Mouse (Mus musculus) kidney, adult 2 months (tissue): ENCODE measurements at regions not wholly inside any gene's neighbourhood (a gene's known extent, or its start where the extent isn't known, plus 50 kb on each side); places are given as distances from the start of the nearest gene placed in this dataset.
A peak's percentile ranks its signal among the peaks of the same experiment; 100 is the strongest.

ENCODE experiments used
- DNase-seq: peaks from one replicate; pipeline ENCODE4 v3.0.0; 2021
- H3K27ac ChIP-seq: fragments of 200-500 bp; 2 replicates; pipeline ENCODE4 v1.5.1; 2012; ENCODE audit warnings: low read depth, low read length, control low read depth, inconsistent platforms; ENCODE audit not compliant: insufficient read depth
- H3K27me3 ChIP-seq: fragments of 200-500 bp; replicated peaks from 2 replicates; pipeline ENCODE4 v1.6.1; 2012; ENCODE audit warnings: mild to moderate bottlenecking, moderate library complexity, low read length, inconsistent platforms; ENCODE audit not compliant: control insufficient read depth, insufficient read depth
- H3K36me3 ChIP-seq: fragments of 200-500 bp; 2 replicates; pipeline ENCODE4 v1.6.1; 2012; ENCODE audit warnings: mild to moderate bottlenecking, moderate library complexity, low read length, inconsistent platforms; ENCODE audit not compliant: control insufficient read depth, insufficient read depth
- H3K4me1 ChIP-seq: fragments of 200-500 bp; 2 replicates; pipeline ENCODE4 v1.6.1; 2011; ENCODE audit warnings: low read length; ENCODE audit not compliant: control insufficient read depth, insufficient read depth
- H3K4me3 ChIP-seq: fragments of 200-500 bp; 2 replicates; pipeline ENCODE4 v1.5.1; 2011; ENCODE audit warnings: mild to moderate bottlenecking, low read depth, low read length, control low read depth; ENCODE audit not compliant: insufficient read depth
- CTCF ChIP-seq: fragments of 200-500 bp; conservative IDR thresholded peaks from 2 replicates; pipeline ENCODE4 v1.5.1; 2011; ENCODE audit warnings: low read depth, mild to moderate bottlenecking, control low read depth, low read length, moderate library complexity, mixed read lengths; ENCODE audit not compliant: insufficient read depth, insufficient read length
- POLR2A ChIP-seq: fragments of 200-500 bp; IDR thresholded peaks from one replicate; pipeline ENCODE4 v1.6.1; 2011; ENCODE audit warnings: low read depth, low read length, control low read depth
- WGBS: fragments of 180-500 bp; shearing (Covaris S2); methylation state at CpG from one replicate; pipeline ENCODE4 v1.1.7; 2018; 5-methylcytosine and 5-hydroxymethylcytosine counted together

DNA sequence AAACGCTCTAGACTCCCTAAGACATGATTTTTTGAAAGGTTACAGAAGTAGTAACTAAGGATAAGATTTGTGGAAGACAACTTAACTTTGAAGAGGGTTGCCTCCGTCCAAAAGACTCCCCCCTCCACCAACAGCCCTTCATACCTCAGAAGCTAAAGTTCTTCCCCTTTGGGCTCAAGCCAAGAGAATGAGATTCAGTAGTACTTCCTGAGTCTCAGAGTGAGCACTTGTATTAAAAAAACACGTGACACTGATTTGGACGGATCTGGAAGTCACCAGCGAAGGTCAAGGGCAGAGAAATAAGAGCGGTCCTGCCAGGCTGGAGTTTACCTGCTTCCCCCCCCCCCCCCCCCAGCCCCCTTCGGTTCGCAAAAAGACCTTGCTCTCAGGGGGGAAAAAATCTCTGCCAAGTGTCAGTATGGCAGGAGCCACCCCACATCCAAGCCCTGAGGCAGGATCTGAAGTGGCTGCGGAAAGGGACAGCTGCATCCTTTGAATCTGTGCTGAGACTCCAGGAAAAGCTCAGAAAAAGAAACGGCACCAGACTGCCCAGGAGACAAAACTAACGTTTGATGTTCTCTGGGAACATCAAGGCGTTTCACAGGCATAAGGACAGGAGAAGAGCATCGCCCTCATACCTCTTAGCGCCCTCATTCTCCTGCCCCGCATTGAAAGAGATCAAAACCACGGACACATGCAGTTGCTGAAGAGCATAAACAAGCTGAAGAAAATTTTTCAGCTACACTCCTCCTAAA is 341.2 kb upstream of the Atp2b1 start:
- no peaks in the 10 kb centered on the region for H3K27me3 ChIP-seq
- no peak overlapping the region for H3K4me3 ChIP-seq
- TF ChIP-seq CTCF (no peak), POLR2A (no peak)
- WGBS = 46% methylated on average over 16 of the region's 16 CpGs
- H3K4me1 ChIP-seq = no peaks in the 10 kb centered on the region
- DNase-seq = peak; percentile 36
- no peaks in the 10 kb centered on the region for H3K36me3 ChIP-seq
- no peak overlapping the region for H3K27ac ChIP-seq

DNA sequence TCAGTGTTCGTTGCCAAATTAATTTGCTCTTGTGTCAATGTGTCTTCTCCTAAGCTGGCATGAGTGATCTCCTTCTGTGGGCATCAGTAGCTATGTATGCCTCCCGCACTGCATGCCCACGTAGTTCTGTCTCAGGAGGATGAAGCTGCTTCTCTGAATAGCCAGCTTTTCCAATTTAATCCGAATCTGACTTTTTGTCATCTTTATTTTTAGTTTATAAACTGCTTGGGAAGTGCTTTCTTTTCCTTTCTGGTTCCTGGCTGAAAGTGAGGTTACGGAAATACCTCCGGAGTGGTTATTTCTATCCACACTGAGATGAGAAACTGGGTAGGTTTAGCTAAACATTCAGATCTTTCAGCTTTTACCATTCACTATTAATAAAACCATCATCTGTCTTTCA is 337.2 kb upstream of the Atp2b1 start:
- no peak overlapping the region for H3K4me3 ChIP-seq
- no peaks in the 10 kb centered on the region for H3K27me3 ChIP-seq
- TF ChIP-seq POLR2A (no peak), CTCF (no peak)
- no peaks in the 10 kb centered on the region for H3K4me1 ChIP-seq
- no peaks in the 10 kb centered on the region for H3K36me3 ChIP-seq
- no peak for DNase-seq
- WGBS = 75% methylated on average over 6 of the region's 6 CpGs
- peak overlapping the region; percentile 31 for H3K27ac ChIP-seq

DNA sequence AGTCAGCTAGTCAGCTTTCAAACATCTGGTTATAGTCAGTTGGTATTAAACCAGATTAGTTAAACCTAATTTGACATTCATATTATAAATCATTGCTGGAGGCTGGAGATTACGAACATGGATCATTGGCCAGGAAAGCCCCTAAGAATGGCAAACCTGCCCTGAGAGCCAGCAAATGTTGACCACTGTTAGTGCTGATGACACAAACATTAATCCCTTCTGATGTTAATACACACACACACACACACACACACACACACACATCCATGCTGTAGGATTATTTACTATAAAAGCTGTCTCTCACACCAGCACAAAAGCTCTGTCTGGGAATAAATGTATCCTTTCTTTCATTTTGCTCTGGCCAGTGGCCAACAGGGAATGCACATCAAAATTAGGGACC is 329.4 kb upstream of the Atp2b1 start:
- H3K27ac ChIP-seq = no peak overlapping the region
- no peaks in the 10 kb centered on the region for H3K36me3 ChIP-seq
- DNase-seq = no peak
- H3K4me1 ChIP-seq = no peaks in the 10 kb centered on the region
- no peak overlapping the region for H3K4me3 ChIP-seq
- TF ChIP-seq CTCF = no peak
- 64% methylated on average over 1 of the region's 1 CpGs for WGBS
- H3K27me3 ChIP-seq = no peaks in the 10 kb centered on the region

- no peak overlapping the region for H3K27ac ChIP-seq
- DNase-seq = no peak
- H3K4me3 ChIP-seq = no peak overlapping the region
- no peaks in the 10 kb centered on the region for H3K4me1 ChIP-seq
- no peaks in the 10 kb centered on the region for H3K27me3 ChIP-seq
- WGBS = 82% methylated on average over 14 of the region's 14 CpGs
- no peak for TF ChIP-seq POLR2A
- TF ChIP-seq CTCF = no peak
- no peaks in the 10 kb centered on the region for H3K36me3 ChIP-seq
Observed at GRCm38 (mm10) chr10:98589726-98590125, 324.5 kb upstream of the Atp2b1 start.

- H3K27me3 ChIP-seq = no peaks in the 10 kb centered on the region
- H3K4me1 ChIP-seq = no peaks in the 10 kb centered on the region
- no peaks in the 10 kb centered on the region for H3K36me3 ChIP-seq
- WGBS = 63% methylated on average over 6 of the region's 6 CpGs
- H3K27ac ChIP-seq = no peak overlapping the region
- DNase-seq = no peak
- H3K4me3 ChIP-seq = no peak overlapping the region
- TF ChIP-seq CTCF = no peak
- no peak for TF ChIP-seq POLR2A
Observed at GRCm38 (mm10) chr10:98592154-98592553, 322.1 kb upstream of the Atp2b1 start.

GRCm38 (mm10) chr10:98593910-98594309 is 320.3 kb upstream of the Atp2b1 start:
- Histone ChIP-seq H3K36me3 (no peaks in the 10 kb centered on the region), H3K27me3 (no peaks in the 10 kb centered on the region), H3K4me1 (no peaks in the 10 kb centered on the region), H3K27ac (no peak overlapping the region), H3K4me3 (no peak overlapping the region)
- TF ChIP-seq POLR2A (no peak), CTCF (no peak)
- WGBS = 68% methylated on average over 5 of the region's 5 CpGs
- DNase-seq = no peak

GRCm38 (mm10) chr10:98608221-98608941 is 305.8 kb upstream of the Atp2b1 start:
- no peak overlapping the region for H3K4me3 ChIP-seq
- DNase-seq = no peak
- no peaks in the 10 kb centered on the region for H3K4me1 ChIP-seq
- H3K27me3 ChIP-seq = no peaks in the 10 kb centered on the region
- WGBS = 77% methylated on average over 18 of the region's 18 CpGs
- no peaks in the 10 kb centered on the region for H3K36me3 ChIP-seq
- TF ChIP-seq CTCF = no peak
- TF ChIP-seq POLR2A = no peak
- H3K27ac ChIP-seq = no peak overlapping the region
